Mouse (Mus musculus) stomach, embryonic 15.5 days (tissue): ENCODE measurements around the gene Hs1bp3. TPM values are rescaled to one million over a fixed set of nuclear protein-coding genes. Genes with fewer than 3 reads are reported as not detected.

Experiments
- ATAC-seq: fragments of 200-750 bp; cut with Nextera tagmentation; 2 replicates; pipeline ENCODE4 v1.8.0; 2017; ENCODE audit warnings: low read depth, moderate number of reproducible peaks, moderate TSS enrichment; ENCODE audit not compliant: insufficient read depth, low FRiP score
- H3K27ac ChIP-seq: fragments of 300-500 bp; sonication (generic); 2 replicates; pipeline ENCODE4 v1.5.1; 2015; ENCODE audit warnings: mild to moderate bottlenecking, inconsistent platforms
- H3K27me3 ChIP-seq: fragments of 300-500 bp; sonication (generic); replicated peaks from 2 replicates; pipeline ENCODE4 v1.6.1; 2015; ENCODE audit warnings: inconsistent platforms
- H3K36me3 ChIP-seq: fragments of 300-500 bp; sonication (generic); 2 replicates; pipeline ENCODE4 v1.6.1; 2015; ENCODE audit warnings: inconsistent platforms
- H3K4me1 ChIP-seq: fragments of 300-500 bp; sonication (generic); 2 replicates; pipeline ENCODE4 v1.6.1; 2015; ENCODE audit warnings: inconsistent platforms
- H3K4me2 ChIP-seq: fragments of 300-500 bp; sonication (generic); 2 replicates; pipeline ENCODE4 v1.6.1; 2015; ENCODE audit warnings: mild to moderate bottlenecking, inconsistent platforms
- H3K4me3 ChIP-seq: fragments of 300-500 bp; sonication (generic); replicated peaks from 2 replicates; pipeline ENCODE4 v1.5.1; 2015; ENCODE audit warnings: inconsistent platforms
- H3K9ac ChIP-seq: fragments of 300-500 bp; sonication (generic); 2 replicates; pipeline ENCODE4 v1.6.1; 2015; ENCODE audit warnings: inconsistent platforms
- H3K9me3 ChIP-seq: fragments of 300-500 bp; sonication (generic); 2 replicates; pipeline ENCODE4 v1.6.1; 2016; ENCODE audit warnings: inconsistent platforms
- WGBS: fragments of 180-500 bp; shearing (Covaris S2); methylation state at CpG from one replicate; pipeline ENCODE4 v1.1.7; 2015; 5-methylcytosine and 5-hydroxymethylcytosine counted together
- polyA plus RNA-seq: library from polyadenylated mRNA; unstranded; fragments of >200 nt; fragmentation: Nextera tagmentation; extraction: Ambion mirVana; gene quantifications from 2 replicates; pipeline ENCODE4 v1.2.1, GENCODE M21; 2015

The Hs1bp3 gene
- 14.5 and 14.9 TPM in 2 replicates for polyA plus RNA-seq

GRCm38 (mm10) chr12:8313270-8313771 lies at the start of gene Hs1bp3:
TSS of gene Hs1bp3 (plus strand) at chr12:8313432.
- no peak within 1 kb of the TSS for H3K27ac ChIP-seq

GRCm38 (mm10) chr12:8266311-8266710 lies 46.9 kb upstream of the Hs1bp3 start:
- H3K27ac ChIP-seq = no peak overlapping the region
- H3K9ac ChIP-seq = no peak overlapping the region
- no peak for ATAC-seq
- no peaks in the 10 kb centered on the region; the same call in 1 of the 2 replicates for H3K4me1 ChIP-seq
- WGBS = 86% methylated on average over 7 of the region's 7 CpGs
- no peak overlapping the region for H3K4me2 ChIP-seq
- no peak overlapping the region for H3K4me3 ChIP-seq
- no peaks in the 10 kb centered on the region for H3K9me3 ChIP-seq
- no peaks in the 10 kb centered on the region for H3K36me3 ChIP-seq
- H3K27me3 ChIP-seq = no peaks in the 10 kb centered on the region

More at GRCm38 (mm10) chr12:8313270-8313771, at the start of gene Hs1bp3:
- H3K27me3 ChIP-seq = peaks cover 23% of the 10 kb centered on the region
- ATAC-seq = peak; percentile 80
- peak within 1 kb of the TSS; percentile 77 for H3K4me3 ChIP-seq
- no peaks in the 10 kb centered on the region for H3K36me3 ChIP-seq
- peaks cover 8% of the 10 kb centered on the region for H3K4me1 ChIP-seq
- no peaks in the 10 kb centered on the region for H3K9me3 ChIP-seq
- peak within 1 kb of the TSS; percentile 65 for H3K9ac ChIP-seq
- peak within 1 kb of the TSS; percentile 89 for H3K4me2 ChIP-seq
- WGBS = under 1% methylated on average over 38 of the region's 38 CpGs

- Histone ChIP-seq H3K4me2 (no peak overlapping the region), H3K4me3 (no peak overlapping the region), H3K4me1 (no peaks in the 10 kb centered on the region), H3K36me3 (no peaks in the 10 kb centered on the region), H3K27ac (no peak overlapping the region), H3K9me3 (no peaks in the 10 kb centered on the region), H3K9ac (no peak overlapping the region), H3K27me3 (no peaks in the 10 kb centered on the region)
- ATAC-seq = no peak
- WGBS = 91% methylated on average over 11 of the region's 11 CpGs
Measured at GRCm38 (mm10) chr12:8269627-8270026, 43.6 kb upstream of the Hs1bp3 start.

GRCm38 (mm10) chr12:8271405-8271804 lies 41.8 kb upstream of the Hs1bp3 start:
- no peak overlapping the region for H3K4me2 ChIP-seq
- no peaks in the 10 kb centered on the region for H3K4me1 ChIP-seq
- no peak overlapping the region for H3K9ac ChIP-seq
- no peak overlapping the region for H3K27ac ChIP-seq
- ATAC-seq = no peak
- H3K27me3 ChIP-seq = no peaks in the 10 kb centered on the region
- H3K4me3 ChIP-seq = no peak overlapping the region
- no peaks in the 10 kb centered on the region for H3K9me3 ChIP-seq
- WGBS = 64% methylated on average over 2 of the region's 2 CpGs
- H3K36me3 ChIP-seq = no peaks in the 10 kb centered on the region

- H3K36me3 ChIP-seq = no peaks in the 10 kb centered on the region
- no peak overlapping the region for H3K4me3 ChIP-seq
- 86% methylated on average over 6 of the region's 6 CpGs for whole genome bisulfite sequencing
- H3K9ac ChIP-seq = no peak overlapping the region
- H3K4me2 ChIP-seq = no peak overlapping the region
- no peaks in the 10 kb centered on the region for H3K9me3 ChIP-seq
- no peaks in the 10 kb centered on the region for H3K4me1 ChIP-seq
- no peaks in the 10 kb centered on the region for H3K27me3 ChIP-seq
- H3K27ac ChIP-seq = no peak overlapping the region
- no peak for ATAC-seq
Measured at GRCm38 (mm10) chr12:8273471-8274171, 39.6 kb upstream of the Hs1bp3 start.

- H3K9ac ChIP-seq = no peak overlapping the region
- ATAC-seq = no peak
- H3K27me3 ChIP-seq = no peaks in the 10 kb centered on the region
- H3K4me1 ChIP-seq = no peaks in the 10 kb centered on the region
- no peak overlapping the region for H3K4me3 ChIP-seq
- WGBS = 82% methylated on average over 4 of the region's 4 CpGs
- no peak overlapping the region for H3K4me2 ChIP-seq
- H3K27ac ChIP-seq = no peak overlapping the region
- H3K9me3 ChIP-seq = no peaks in the 10 kb centered on the region
- no peaks in the 10 kb centered on the region for H3K36me3 ChIP-seq
Measured at GRCm38 (mm10) chr12:8275424-8275823, 37.8 kb upstream of the Hs1bp3 start.

- H3K27ac ChIP-seq = no peak overlapping the region
- no peak overlapping the region for H3K4me2 ChIP-seq
- no peaks in the 10 kb centered on the region for H3K27me3 ChIP-seq
- no peak overlapping the region for H3K9ac ChIP-seq
- no peak for ATAC-seq
- H3K4me1 ChIP-seq = no peaks in the 10 kb centered on the region
- H3K9me3 ChIP-seq = no peaks in the 10 kb centered on the region
- H3K36me3 ChIP-seq = no peaks in the 10 kb centered on the region
- whole genome bisulfite sequencing = 82% methylated on average over 15 of the region's 15 CpGs
- no peak overlapping the region for H3K4me3 ChIP-seq
Measured at GRCm38 (mm10) chr12:8281225-8282017, 31.8 kb upstream of the Hs1bp3 start.

- H3K36me3 ChIP-seq = no peaks in the 10 kb centered on the region; the same call in 1 of the 2 replicates
- 58% methylated on average over 3 of the region's 3 CpGs for WGBS
- H3K4me2 ChIP-seq = no peak overlapping the region
- H3K9me3 ChIP-seq = no peaks in the 10 kb centered on the region
- no peaks in the 10 kb centered on the region for H3K4me1 ChIP-seq
- no peak overlapping the region for H3K4me3 ChIP-seq
- H3K27ac ChIP-seq = no peak overlapping the region
- no peak overlapping the region for H3K9ac ChIP-seq
- H3K27me3 ChIP-seq = no peaks in the 10 kb centered on the region
- ATAC-seq = no peak
Measured at GRCm38 (mm10) chr12:8287970-8288369, 25.3 kb upstream of the Hs1bp3 start.

- 90% methylated on average over 6 of the region's 6 CpGs for WGBS
- H3K9me3 ChIP-seq = no peaks in the 10 kb centered on the region
- no peak overlapping the region for H3K4me3 ChIP-seq
- H3K9ac ChIP-seq = no peak overlapping the region
- H3K4me2 ChIP-seq = no peak overlapping the region
- H3K4me1 ChIP-seq = no peaks in the 10 kb centered on the region
- H3K27me3 ChIP-seq = no peaks in the 10 kb centered on the region
- ATAC-seq = no peak
- H3K27ac ChIP-seq = no peak overlapping the region
- H3K36me3 ChIP-seq = no peaks in the 10 kb centered on the region; the same call in 1 of the 2 replicates
Measured at GRCm38 (mm10) chr12:8289099-8289498, 24.1 kb upstream of the Hs1bp3 start.

GRCm38 (mm10) chr12:8289499-8289898 lies 23.7 kb upstream of the Hs1bp3 start:
- H3K4me3 ChIP-seq = no peak overlapping the region
- 89% methylated on average over 8 of the region's 8 CpGs for WGBS
- no peak for ATAC-seq

GRCm38 (mm10) chr12:8291157-8291853 lies 21.9 kb upstream of the Hs1bp3 start:
- ATAC-seq = no peak
- WGBS = 70% methylated on average over 15 of the region's 15 CpGs
- no peak overlapping the region for H3K4me3 ChIP-seq
- no peaks in the 10 kb centered on the region for H3K9me3 ChIP-seq
- H3K9ac ChIP-seq = no peak overlapping the region
- H3K36me3 ChIP-seq = no peaks in the 10 kb centered on the region; the same call in 1 of the 2 replicates
- no peak overlapping the region for H3K27ac ChIP-seq
- peaks cover 15% of the 10 kb centered on the region for H3K27me3 ChIP-seq
- no peak overlapping the region for H3K4me2 ChIP-seq
- no peaks in the 10 kb centered on the region for H3K4me1 ChIP-seq

More at GRCm38 (mm10) chr12:8289499-8289898, 23.7 kb upstream of the Hs1bp3 start:
- H3K9me3 ChIP-seq = no peaks in the 10 kb centered on the region
- H3K27me3 ChIP-seq = 0 out of 2 replicates have a peak, but pooled peaks cover under 1% of the 10 kb centered on the region
- H3K9ac ChIP-seq = no peak overlapping the region
- H3K4me2 ChIP-seq = no peak overlapping the region
- H3K36me3 ChIP-seq = no peaks in the 10 kb centered on the region; the same call in 1 of the 2 replicates
- no peaks in the 10 kb centered on the region for H3K4me1 ChIP-seq
- no peak overlapping the region for H3K27ac ChIP-seq
